Comparison of ENCODE assay signal across 9 mouse cellular contexts in genomic region chr16:76433076-76433825, GRCm38 (mm10). TPM values are rescaled to one million over a fixed set of nuclear protein-coding genes. Genes with fewer than 3 reads are reported as not detected.
A peak's percentile ranks its signal among the peaks of the same experiment; 100 is the strongest.
DNase-seq lines count a peak whose midpoint lies in the region; ATAC-seq and TF ChIP-seq lines count a peak whose summit lies in the region.
"Had no signal": no experiment of that assay in that cellular context is flagged by ENCODE, and none has a peak within 500 bp of the region (broad histone marks: within the 10 kb centered on the region; RNA-seq: fewer than 3 reads in every experiment).

No protein-coding gene starts in this region.

- H3K79me2 ChIP-seq in heart, adult 2 months (replicated peaks; ENCODE audit: control insufficient read depth, insufficient read depth, low read length), result no peaks in the 10 kb centered on the region

- no peaks in the 10 kb centered on the region for H3K9me3 ChIP-seq in heart, embryonic 11.5 days (replicated peaks; ENCODE audit: control insufficient read depth, low read length)
- H3K9me3 ChIP-seq in kidney, embryonic 15.5 days (replicated peaks), result no peaks in the 10 kb centered on the region
- H3K9me3 ChIP-seq: midbrain, embryonic 10.5 days had no signal

- no peak for TF ChIP-seq CTCF in heart, adult 2 months (IDR thresholded peaks at IDR 0.05)
- no peak for TF ChIP-seq CTCF in olfactory bulb, adult 2 months (IDR thresholded peaks at IDR 0.05; ENCODE audit: insufficient read depth, low read depth, low read length)

- peak overlapping the region; percentile 22 for H3K4me3 ChIP-seq in heart, adult 2 months
- no peak overlapping the region for H3K4me3 ChIP-seq in heart, embryonic 11.5 days (ENCODE audit: low read depth, low read length)
- H3K4me3 ChIP-seq in kidney, embryonic 15.5 days (replicated peaks), result no peak overlapping the region
- 0 out of 2 replicates have a peak overlapping the region, but pooled peaks have one; percentile 16 for H3K4me3 ChIP-seq in olfactory bulb, adult 2 months (ENCODE audit: insufficient read depth, low read depth, low read length)
- H3K4me3 ChIP-seq: midbrain, embryonic 10.5 days had no signal

- DNase-seq in heart, adult 2 months, result peak in 1 of 2 experiments; percentile 35
- DNase-seq in cerebellum, postnatal 25 days, result peak; percentile 34 to 61
- no peak for DNase-seq in lung, postnatal 14 days
- no peak for DNase-seq in lung, postnatal 4 days
- DNase-seq in adrenal gland, adult 8-10 months, result no peak

- ATAC-seq in heart, embryonic 11.5 days (replicated peaks; ENCODE audit: insufficient number of reproducible peaks, low FRiP score, low TSS enrichment), result no peak
- no peak for ATAC-seq in kidney, embryonic 15.5 days (replicated peaks; ENCODE audit: low FRiP score)

- H3K4me2 ChIP-seq in heart, embryonic 11.5 days, result no peak overlapping the region
- H3K4me2 ChIP-seq in kidney, embryonic 15.5 days, result peak overlapping the region; percentile 35

- 65% methylated on average over 24 of the region's 24 CpGs for WGBS in heart, adult 2 months
- 87% methylated on average over 24 of the region's 24 CpGs for WGBS in heart, embryonic 11.5 days (ENCODE audit: insufficient replicate concordance)
- 63% methylated on average over 24 of the region's 24 CpGs for WGBS in kidney, embryonic 15.5 days
- WGBS in olfactory bulb, adult 2 months, result 32% methylated on average over 24 of the region's 24 CpGs

- H3K27ac ChIP-seq in heart, adult 2 months, result peak overlapping the region; percentile 78
- H3K27ac ChIP-seq in heart, embryonic 11.5 days (ENCODE audit: low read depth, low read length), result no peak overlapping the region
- no peak overlapping the region for H3K27ac ChIP-seq in kidney, embryonic 15.5 days
- H3K27ac ChIP-seq in olfactory bulb, adult 2 months (ENCODE audit: insufficient read depth, low read depth, low read length), result no peak overlapping the region
- H3K27ac ChIP-seq: midbrain, embryonic 10.5 days had no signal

- H3K27me3 ChIP-seq in heart, adult 2 months (ENCODE audit: control insufficient read depth, insufficient read depth, low read length), result no peaks in the 10 kb centered on the region
- H3K27me3 ChIP-seq in heart, embryonic 11.5 days (ENCODE audit: control insufficient read depth, insufficient read depth, low read length), result no peaks in the 10 kb centered on the region
- H3K27me3 ChIP-seq in kidney, embryonic 15.5 days, result no peaks in the 10 kb centered on the region

- intact Hi-C loops in heart, adult 2 months (cut with DNase I), result loop anchor here (2.0 kb wide), 1 partner anchor 60 kb away; the partner anchor contains the start of gene Nrip1

- H3K4me1 ChIP-seq in heart, adult 2 months (ENCODE audit: control insufficient read depth, insufficient read depth, low read length), result no peaks in the 10 kb centered on the region; the same call in 1 of the 2 replicates
- no peaks in the 10 kb centered on the region for H3K4me1 ChIP-seq in heart, embryonic 11.5 days (ENCODE audit: control insufficient read depth, insufficient read depth, low read length)
- 0 out of 2 replicates have a peak, but pooled peaks cover 5% of the 10 kb centered on the region for H3K4me1 ChIP-seq in kidney, embryonic 15.5 days
- H3K4me1 ChIP-seq in olfactory bulb, adult 2 months (ENCODE audit: control insufficient read depth, insufficient read depth, low read length), result peaks cover 7% of the 10 kb centered on the region; the same call in 1 of the 2 replicates
- H3K4me1 ChIP-seq: midbrain, embryonic 10.5 days had no signal

- peak overlapping the region; percentile 33 for H3K9ac ChIP-seq in heart, adult 2 months (ENCODE audit: low read depth, low read length)
- H3K9ac ChIP-seq in heart, embryonic 11.5 days (ENCODE audit: low read depth, low read length), result no peak overlapping the region
- H3K9ac ChIP-seq in kidney, embryonic 15.5 days, result no peak overlapping the region

- TF ChIP-seq POLR2A in heart, adult 2 months (IDR thresholded peaks at IDR 0.05; ENCODE audit: insufficient read depth, low read depth, low read length), result no peak
- TF ChIP-seq POLR2A in olfactory bulb, adult 2 months (IDR thresholded peaks at IDR 0.05; ENCODE audit: insufficient read depth, low read depth, low read length), result no peak

- H3K36me3 ChIP-seq in heart, adult 2 months (ENCODE audit: control insufficient read depth, insufficient read depth, low read length), result no peaks in the 10 kb centered on the region
- H3K36me3 ChIP-seq in heart, embryonic 11.5 days (ENCODE audit: control insufficient read depth, insufficient read depth, low read length), result no peaks in the 10 kb centered on the region
- no peaks in the 10 kb centered on the region for H3K36me3 ChIP-seq in kidney, embryonic 15.5 days
- H3K36me3 ChIP-seq: midbrain, embryonic 10.5 days had no signal

- no peak for TF ChIP-seq EP300 in heart, adult 2 months (IDR thresholded peaks at IDR 0.05; ENCODE audit: insufficient read depth, low read depth, low read length)

RNA-seq across cellular contexts. Expression of gene Nrip1, which starts 59.6 kb away (rescaled TPM):
- 10 to 100 TPM; 20.6 to 32.3 TPM for total RNA-seq in heart, adult 2 months (2021)
- 3.1 and 6.7 TPM in 2 replicates for polyA plus RNA-seq in heart, adult 2 months (2012; rRNA removed)
- polyA plus RNA-seq in heart, embryonic 11.5 days (2014; fragmentation: Nextera tagmentation; extraction: Ambion mirVana), result 23.6 and 26.5 TPM in 2 replicates
- polyA plus RNA-seq in kidney, embryonic 15.5 days (2015; fragmentation: Nextera tagmentation; extraction: Ambion mirVana), result 55.0 and 58.3 TPM in 2 replicates
- not detected in 2 replicates for polyA plus RNA-seq in olfactory bulb, adult 2 months (2012; ENCODE audit: insufficient read depth, insufficient read length, low replicate concordance, missing spikeins)
- 100 to 1,000 TPM in 2 of 4 experiments, 10 to 100 TPM in 2; 86.7 to 143 (median 105) TPM for total RNA-seq in adrenal gland, adult 8-10 months (2022)

Comparison
In these comparisons a context has a peak if more than half of its experiments do, and no peak if none do; other contexts are left out.
1. H3K4me3 ChIP-seq: peak in heart, adult 2 months (single experiment) and olfactory bulb, adult 2 months (single experiment); none in heart, embryonic 11.5 days (single experiment) and kidney, embryonic 15.5 days (single experiment).
2. DNase-seq: peak in cerebellum, postnatal 25 days (2 of 2); none in lung, postnatal 14 days (single experiment), lung, postnatal 4 days (0 of 2) and adrenal gland, adult 8-10 months (single experiment).